Mouse (Mus musculus): Measurements from ENCODE around the gene Ccdc92b.

DNA sequence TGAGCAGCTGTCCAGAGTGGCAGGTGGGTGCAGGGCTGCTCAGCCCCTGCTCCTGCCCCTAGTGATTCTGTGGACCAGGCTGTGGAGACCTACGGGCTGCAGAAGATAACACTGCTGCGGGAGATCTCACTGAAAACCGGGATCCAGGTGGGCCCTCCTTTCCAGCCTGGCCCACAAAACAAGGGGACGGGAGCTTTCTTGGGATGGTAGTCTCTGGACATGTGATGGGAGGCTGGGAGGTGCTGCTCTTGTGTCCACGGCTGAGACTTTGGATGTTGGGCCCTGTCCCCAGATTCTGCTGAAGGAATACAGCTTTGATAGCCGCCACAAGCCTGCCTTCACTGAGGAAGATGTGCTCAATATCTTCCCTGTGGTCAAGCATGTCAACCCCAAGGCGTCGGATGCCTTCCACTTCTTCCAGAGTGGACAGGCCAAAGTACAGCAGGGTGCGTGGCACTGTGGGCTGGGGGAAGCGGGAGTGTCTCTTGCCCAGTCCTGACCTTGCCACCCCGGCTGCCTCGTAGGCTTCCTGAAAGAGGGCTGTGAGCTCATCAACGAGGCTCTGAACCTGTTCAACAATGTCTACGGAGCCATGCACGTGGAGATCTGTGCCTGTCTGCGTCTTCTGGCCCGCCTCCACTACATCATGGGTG lies 46.4 kb downstream of the Ccdc92b start:
- TF ChIP-seq CTCF (IDR thresholded peaks at IDR 0.05; ENCODE audit: low read depth, low read length) = no peak
- no peak for TF ChIP-seq TAL1 (conservative IDR thresholded peaks at IDR 0.05; ENCODE audit: low read depth, low read length)
- no peak for TF ChIP-seq GATA1 (IDR thresholded peaks at IDR 0.05; ENCODE audit: borderline replicate concordance, low read length)
- TF ChIP-seq GATA2 (IDR thresholded peaks at IDR 0.05; ENCODE audit: borderline replicate concordance, low read depth, low read length) = no peak

All from G1E (cell line).